Mouse (Mus musculus) thymus, adult 2 months (tissue): ENCODE measurements around the gene Armc9. TPM values are rescaled to one million over a fixed set of nuclear protein-coding genes. Genes with fewer than 3 reads are reported as not detected.

Source experiments
- DNase-seq: peaks from one replicate; pipeline ENCODE4 v3.0.0; 2021
- H3K27ac ChIP-seq: fragments of 200-500 bp; 2 replicates; pipeline ENCODE4 v1.5.1; 2012; ENCODE audit warnings: low read length, control low read depth; ENCODE audit not compliant: control insufficient read depth, insufficient read depth
- H3K27me3 ChIP-seq: fragments of 200-500 bp; 2 replicates; pipeline ENCODE4 v1.6.1; 2012; ENCODE audit warnings: mild to moderate bottlenecking, low read length, moderate library complexity, mixed read lengths; ENCODE audit not compliant: control insufficient read depth, insufficient read depth
- H3K36me3 ChIP-seq: fragments of 200-500 bp; 2 replicates; pipeline ENCODE4 v1.6.1; 2012; ENCODE audit warnings: mild to moderate bottlenecking, low read length, moderate library complexity; ENCODE audit not compliant: control insufficient read depth, insufficient read depth
- H3K4me1 ChIP-seq: fragments of 200-500 bp; replicated peaks from 2 replicates; pipeline ENCODE4 v1.6.1; 2012; ENCODE audit warnings: low read length; ENCODE audit not compliant: control insufficient read depth, insufficient read depth
- H3K4me3 ChIP-seq: fragments of 200-500 bp; 2 replicates; pipeline ENCODE4 v1.5.1; 2012; ENCODE audit warnings: mild to moderate bottlenecking, low read length, control low read depth, moderate library complexity; ENCODE audit not compliant: control insufficient read depth, insufficient read depth
- CTCF ChIP-seq: fragments of 200-500 bp; IDR thresholded peaks from 2 replicates; pipeline ENCODE4 v1.5.1; 2012; ENCODE audit warnings: mild to moderate bottlenecking, control low read depth, low read length, moderate library complexity, borderline replicate concordance; ENCODE audit not compliant: control insufficient read depth, poor library complexity, insufficient read depth; ENCODE audit errors: extremely low read depth
- POLR2A ChIP-seq: fragments of 200-500 bp; IDR thresholded peaks from 2 replicates; pipeline ENCODE4 v1.6.1; 2012; ENCODE audit warnings: mild to moderate bottlenecking, low read length, control low read depth, moderate library complexity; ENCODE audit not compliant: control insufficient read depth, poor library complexity, insufficient read depth; ENCODE audit errors: extremely low read depth
- WGBS: fragments of 180-500 bp; shearing (Covaris S2); methylation state at CpG from one replicate; pipeline ENCODE4 v1.1.7; 2018; 5-methylcytosine and 5-hydroxymethylcytosine counted together
- polyA plus RNA-seq: library from polyadenylated mRNA; depleted of rRNA; stranded (reverse); fragments of >200 nt; gene quantifications from 2 replicates; pipeline ENCODE4 v1.2.3, GENCODE M21; 2012

The Armc9 gene
- polyA plus RNA-seq, 1 experiment, result 5.8 TPM

DNA sequence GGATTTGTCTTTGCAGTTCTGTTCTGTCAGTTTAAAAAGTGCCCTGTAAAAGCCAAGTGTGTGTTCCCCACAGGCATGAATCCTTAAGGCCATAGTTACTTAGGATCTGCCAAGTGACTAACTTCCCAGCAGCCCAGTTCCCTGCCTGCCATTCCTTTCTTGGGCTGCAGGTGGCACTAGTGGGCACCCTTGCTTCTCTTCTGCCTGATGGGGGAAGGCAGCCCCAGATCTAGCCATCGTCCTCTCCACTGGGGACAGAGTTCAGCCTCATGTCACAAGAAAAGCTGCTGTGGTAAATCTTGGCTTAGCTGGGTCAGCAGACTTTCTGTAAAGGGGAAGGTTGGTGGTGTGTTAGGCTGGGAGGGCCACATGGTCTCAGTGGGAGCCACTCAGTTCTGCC, 59.6 kb downstream of the Armc9 start:
- H3K36me3 ChIP-seq, result no peaks in the 10 kb centered on the region
- peak; percentile 82 for DNase-seq
- no peak overlapping the region for H3K4me3 ChIP-seq
- no peak overlapping the region for H3K27ac ChIP-seq
- WGBS, result 5% methylated on average over 1 of the region's 1 CpGs
- no peaks in the 10 kb centered on the region for H3K4me1 ChIP-seq
- no peaks in the 10 kb centered on the region for H3K27me3 ChIP-seq
- no peak for TF ChIP-seq POLR2A
- TF ChIP-seq CTCF, result peak; percentile 86

DNA sequence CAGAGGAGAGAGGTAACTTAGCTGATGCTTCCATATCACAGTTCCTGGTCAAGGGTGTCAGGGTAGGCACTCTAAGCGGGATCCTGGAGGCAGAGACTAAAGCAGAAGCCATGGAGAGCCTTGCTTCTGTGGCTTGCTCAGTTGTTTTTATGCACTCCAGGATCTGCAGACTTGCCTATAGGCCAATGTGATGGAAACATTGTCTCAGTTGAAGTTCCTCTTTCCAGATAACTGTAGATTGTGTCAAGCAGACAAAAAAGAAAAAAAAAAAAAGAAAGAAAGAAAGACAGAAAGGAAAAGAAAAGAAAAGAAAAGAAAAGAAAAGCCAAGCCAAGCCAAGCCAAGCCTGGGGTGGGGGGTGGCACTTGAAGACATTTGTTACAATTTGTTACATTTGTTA, 60.7 kb downstream of the Armc9 start:
- Histone ChIP-seq H3K36me3 (no peaks in the 10 kb centered on the region), H3K27ac (peak overlapping the region; percentile 7; the same call in 1 of the 2 replicates), H3K4me1 (no peaks in the 10 kb centered on the region), H3K27me3 (no peaks in the 10 kb centered on the region), H3K4me3 (no peak overlapping the region)
- TF ChIP-seq CTCF, result no peak
- TF ChIP-seq POLR2A, result no peak
- DNase-seq, result no peak
- WGBS, result 93% methylated on average over 1 of the region's 1 CpGs

DNA sequence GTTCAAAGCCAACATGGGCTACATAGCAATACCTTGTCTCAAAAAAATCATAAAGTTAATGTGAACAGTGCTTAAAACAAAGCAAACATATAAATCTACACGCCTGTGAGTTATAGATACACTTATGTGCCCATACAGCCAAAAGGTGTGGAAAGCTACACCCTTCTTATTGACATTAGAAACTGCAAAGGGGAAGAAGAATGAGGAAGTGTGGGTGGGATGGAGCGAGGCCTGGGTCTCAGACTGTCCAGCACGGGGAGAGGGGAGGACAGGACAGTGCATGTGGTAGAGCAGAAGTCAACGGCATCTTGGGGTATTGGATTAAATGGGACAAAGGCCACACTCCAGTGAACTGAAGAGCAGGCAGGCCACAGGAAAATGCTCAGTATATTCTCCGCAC, 61.8 kb downstream of the Armc9 start:
- Histone ChIP-seq H3K36me3 (no peaks in the 10 kb centered on the region), H3K4me1 (no peaks in the 10 kb centered on the region), H3K4me3 (no peak overlapping the region), H3K27me3 (no peaks in the 10 kb centered on the region), H3K27ac (no peak overlapping the region)
- DNase-seq, result no peak
- 68% methylated on average over 5 of the region's 5 CpGs for WGBS
- TF ChIP-seq CTCF (no peak), POLR2A (no peak)

DNA sequence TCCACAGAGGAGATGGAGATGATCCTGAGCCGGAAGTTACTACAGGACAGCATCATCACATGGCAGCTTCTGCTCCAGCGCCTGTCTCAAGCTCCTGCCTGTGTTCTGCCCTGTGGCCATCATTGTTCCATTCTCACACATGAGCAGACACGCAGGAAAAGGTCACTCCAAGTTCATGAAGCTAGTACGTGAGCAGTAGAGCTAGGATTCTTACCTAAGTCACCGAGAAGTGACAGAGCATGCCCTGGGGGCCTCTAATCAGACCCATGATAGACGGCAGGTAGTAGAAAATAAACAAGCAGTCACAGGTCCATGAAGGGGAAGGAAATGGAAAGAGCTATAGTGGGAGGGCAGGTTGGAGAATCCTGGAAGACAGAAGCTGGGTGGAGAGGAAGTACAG, 63.4 kb downstream of the Armc9 start:
- H3K4me3 ChIP-seq, result no peak overlapping the region

DNA sequence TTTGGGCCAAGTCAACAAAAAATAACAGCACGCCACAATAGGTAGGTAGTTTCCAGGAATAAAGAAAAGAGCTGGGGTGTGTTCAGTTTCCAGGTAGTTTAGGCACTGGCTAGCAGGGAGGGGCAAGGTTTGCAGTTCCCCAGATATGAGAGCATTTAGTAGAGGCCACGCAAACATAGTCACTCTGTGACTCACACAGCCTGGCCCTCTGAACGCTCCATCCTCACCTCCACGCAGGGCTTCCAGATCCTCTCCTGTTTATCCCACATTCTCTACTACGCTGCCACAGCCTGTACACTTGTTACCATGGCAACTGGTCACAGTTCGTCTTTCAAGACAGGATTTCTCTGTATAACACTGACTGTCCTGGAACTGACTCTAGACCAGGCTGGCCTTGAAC, 70.6 kb downstream of the Armc9 start:
- Histone ChIP-seq H3K27me3 (no peaks in the 10 kb centered on the region), H3K27ac (no peak overlapping the region), H3K36me3 (no peaks in the 10 kb centered on the region), H3K4me1 (peaks cover 13% of the 10 kb centered on the region), H3K4me3 (no peak overlapping the region)
- no peak for TF ChIP-seq CTCF
- TF ChIP-seq POLR2A, result no peak
- no peak for DNase-seq
- 94% methylated on average over 6 of the region's 6 CpGs for WGBS

More for the DNA sequence above, 63.4 kb downstream of the Armc9 start:
- Histone ChIP-seq H3K27me3 (no peaks in the 10 kb centered on the region), H3K4me1 (no peaks in the 10 kb centered on the region), H3K36me3 (no peaks in the 10 kb centered on the region), H3K27ac (no peak overlapping the region)
- WGBS, result 62% methylated on average over 6 of the region's 6 CpGs
- no peak for TF ChIP-seq CTCF
- TF ChIP-seq POLR2A, result no peak
- no peak for DNase-seq

DNA sequence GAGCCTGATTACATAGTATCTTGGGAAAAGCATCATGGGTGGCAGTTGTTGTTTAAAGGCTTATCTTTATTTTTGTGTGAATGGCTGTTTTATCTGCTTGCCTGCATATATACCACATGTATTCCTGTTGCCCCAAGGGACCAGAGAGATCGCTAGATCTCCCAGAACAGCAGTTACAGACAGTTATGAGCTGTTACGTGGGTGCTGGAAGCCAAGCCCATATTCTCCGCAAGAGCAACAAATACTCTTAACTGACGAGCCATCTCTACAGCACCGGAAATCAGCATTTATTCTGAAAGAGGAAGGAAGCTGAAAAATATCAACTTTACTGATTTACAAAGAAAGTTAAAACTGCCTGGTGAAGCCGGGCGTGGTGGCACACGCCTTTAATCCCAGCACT, 74.1 kb downstream of the Armc9 start:
- peak; percentile 7 for DNase-seq

More for the DNA sequence above, 74.1 kb downstream of the Armc9 start:
- TF ChIP-seq POLR2A (no peak), CTCF (no peak)
- H3K27me3 ChIP-seq, result no peaks in the 10 kb centered on the region
- H3K36me3 ChIP-seq, result no peaks in the 10 kb centered on the region
- H3K27ac ChIP-seq, result peak overlapping the region; percentile 41; the same call in 1 of the 2 replicates
- H3K4me3 ChIP-seq, result no peak overlapping the region
- peaks cover 13% of the 10 kb centered on the region for H3K4me1 ChIP-seq
- WGBS, result 9% methylated on average over 8 of the region's 8 CpGs
